Mouse (Mus musculus): ENCODE results near the gene Cmah.

The Cmah gene

GRCm38 (mm10) chr13:24418814-24419213 lies 91.6 kb downstream of the Cmah start:
- DNase-seq, result no peak

GRCm38 (mm10) chr13:24419560-24420250 lies 92.5 kb downstream of the Cmah start:
- no peak for DNase-seq

- DNase-seq, result no peak
These were observed 94.8 kb downstream of the Cmah start for GRCm38 (mm10) chr13:24421987-24422386.

GRCm38 (mm10) chr13:24430215-24430614 lies 103.0 kb downstream of the Cmah start:
- DNase-seq, result no peak

GRCm38 (mm10) chr13:24431593-24431992 lies 104.4 kb downstream of the Cmah start:
- DNase-seq, result no peak

GRCm38 (mm10) chr13:24442272-24442671 lies 115.1 kb downstream of the Cmah start:
- no peak for DNase-seq

GRCm38 (mm10) chr13:24443763-24444347 lies 116.7 kb downstream of the Cmah start:
- no peak for DNase-seq

- no peak for DNase-seq
These were observed 117.5 kb downstream of the Cmah start for GRCm38 (mm10) chr13:24444709-24445108.

GRCm38 (mm10) chr13:24445166-24445565 lies 118.0 kb downstream of the Cmah start:
- DNase-seq, result no peak

- no peak for DNase-seq
These were observed 118.9 kb downstream of the Cmah start for GRCm38 (mm10) chr13:24446081-24446480.

- no peak for DNase-seq
These were observed 119.8 kb downstream of the Cmah start for GRCm38 (mm10) chr13:24447043-24447442.

- no peak for DNase-seq
These were observed 121.4 kb downstream of the Cmah start for GRCm38 (mm10) chr13:24448578-24448977.

- DNase-seq, result no peak
These were observed 124.3 kb downstream of the Cmah start for GRCm38 (mm10) chr13:24451455-24451854.

- no peak for DNase-seq
These were observed 126.5 kb downstream of the Cmah start for GRCm38 (mm10) chr13:24453737-24454136.

GRCm38 (mm10) chr13:24456385-24456784 lies 129.2 kb downstream of the Cmah start:
- no peak for DNase-seq

- no peak for DNase-seq
These were observed 133.3 kb downstream of the Cmah start for GRCm38 (mm10) chr13:24460517-24460916.

- no peak for DNase-seq
These were observed 136.6 kb downstream of the Cmah start for GRCm38 (mm10) chr13:24463767-24464166.

- DNase-seq, result no peak
These were observed 138.8 kb downstream of the Cmah start for GRCm38 (mm10) chr13:24466027-24466426.

- no peak for DNase-seq
These were observed 140.6 kb downstream of the Cmah start for GRCm38 (mm10) chr13:24467806-24468205.

GRCm38 (mm10) chr13:24477564-24477963 lies 150.4 kb downstream of the Cmah start:
- DNase-seq, result no peak

- DNase-seq, result no peak
These were observed 152.3 kb downstream of the Cmah start for GRCm38 (mm10) chr13:24479516-24479915.

GRCm38 (mm10) chr13:24480824-24481223 lies 153.6 kb downstream of the Cmah start:
- no peak for DNase-seq

GRCm38 (mm10) chr13:24481615-24482295 lies 154.6 kb downstream of the Cmah start:
- DNase-seq, result peak; percentile 17 to 23

GRCm38 (mm10) chr13:24483691-24484090 lies 156.5 kb downstream of the Cmah start:
- no peak for DNase-seq
